Mouse (Mus musculus) adrenal gland, postnatal 4 days (tissue): ENCODE measurements around the gene Rab22a. TPM values are rescaled to one million over a fixed set of nuclear protein-coding genes. Genes with fewer than 3 reads are reported as not detected.
"Not testable (repeated sequence)": the region's sequence is repeated elsewhere in the genome, so short reads cannot be mapped to it uniquely, and the experiment has no call there.

Experiments used
- DNase-seq, 2 experiments: peaks; one replicate each; pipeline ENCODE4 v3.0.0; 2021 to 2022; ENCODE audit warnings: low spot score in 2 of 2, mixed read lengths in 2 of 2
- long read RNA-seq, 2 experiments: library from polyadenylated mRNA; stranded (forward); transcript quantifications; one replicate each; pipeline ENCODE4 v2.0.0; 2021
- total RNA-seq, 2 experiments: library from RNA; stranded (reverse); gene quantifications; 2 replicates each; pipeline ENCODE4 v1.2.3; 2021

The Rab22a gene
- total RNA-seq = 10 to 100 TPM; 34.6 to 35.0 TPM
- long read RNA-seq, experiment 1, full-length matches to known transcripts = 63 of 69 reads
- long read RNA-seq, experiment 1, partial matches to known transcripts = 2 of 69 reads
- long read RNA-seq, experiment 1, other reads (novel, unspliced or antisense) = 4 of 69 reads
- long read RNA-seq, experiment 2, full-length matches to known transcripts = 92 of 117 reads
- long read RNA-seq, experiment 2, partial matches to known transcripts = 3 of 117 reads
- long read RNA-seq, experiment 2, other reads (novel, unspliced or antisense) = 22 of 117 reads

DNA sequence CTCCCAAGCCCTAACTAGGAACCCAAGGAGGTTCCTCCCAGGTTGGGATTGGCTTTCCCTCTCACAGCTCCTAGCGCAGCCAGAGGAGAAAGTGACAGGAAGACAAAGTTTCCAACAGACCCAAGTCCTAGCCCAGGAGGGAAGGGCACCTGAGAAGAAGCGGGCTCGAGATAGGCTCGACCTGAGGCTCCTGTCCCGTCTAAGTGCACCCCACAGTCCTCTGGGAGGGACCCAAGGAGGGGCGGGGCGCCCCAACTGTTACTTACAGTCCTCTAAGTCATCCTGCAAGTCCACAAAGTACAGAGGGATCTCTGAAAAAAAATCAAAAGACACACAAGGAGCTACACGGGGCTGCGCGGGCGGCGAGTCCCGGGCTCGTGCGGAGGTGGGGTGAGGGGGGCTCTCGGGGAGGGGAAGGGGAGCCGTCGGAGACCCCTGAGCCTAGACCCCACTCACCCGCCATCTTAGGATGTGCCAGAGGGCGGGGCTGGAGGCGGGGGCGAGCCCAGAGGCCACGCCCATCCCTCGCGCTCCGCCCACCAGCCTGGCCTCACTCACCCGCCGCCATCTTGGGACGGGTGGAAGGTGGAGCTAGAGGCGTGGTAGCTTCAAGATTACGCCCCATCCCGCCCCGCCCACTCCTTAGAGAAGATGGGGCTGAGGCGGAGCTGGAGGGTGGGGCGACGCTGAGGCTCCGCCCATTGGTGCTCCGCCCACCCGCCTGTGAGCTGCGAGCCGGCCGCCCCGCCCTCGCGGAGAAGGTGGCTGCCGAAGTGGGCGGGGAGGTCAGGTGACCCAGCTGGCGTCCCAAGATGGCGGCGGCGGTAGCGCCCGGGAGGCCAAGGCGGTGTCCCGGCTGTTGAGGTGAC, at the start of gene Rab22a:
Gene Rab22a, plus strand, starts transcription at position 704 of the 869 bp plus-strand sequence.
- DNase-seq = peak; percentile 94 to 95

DNA sequence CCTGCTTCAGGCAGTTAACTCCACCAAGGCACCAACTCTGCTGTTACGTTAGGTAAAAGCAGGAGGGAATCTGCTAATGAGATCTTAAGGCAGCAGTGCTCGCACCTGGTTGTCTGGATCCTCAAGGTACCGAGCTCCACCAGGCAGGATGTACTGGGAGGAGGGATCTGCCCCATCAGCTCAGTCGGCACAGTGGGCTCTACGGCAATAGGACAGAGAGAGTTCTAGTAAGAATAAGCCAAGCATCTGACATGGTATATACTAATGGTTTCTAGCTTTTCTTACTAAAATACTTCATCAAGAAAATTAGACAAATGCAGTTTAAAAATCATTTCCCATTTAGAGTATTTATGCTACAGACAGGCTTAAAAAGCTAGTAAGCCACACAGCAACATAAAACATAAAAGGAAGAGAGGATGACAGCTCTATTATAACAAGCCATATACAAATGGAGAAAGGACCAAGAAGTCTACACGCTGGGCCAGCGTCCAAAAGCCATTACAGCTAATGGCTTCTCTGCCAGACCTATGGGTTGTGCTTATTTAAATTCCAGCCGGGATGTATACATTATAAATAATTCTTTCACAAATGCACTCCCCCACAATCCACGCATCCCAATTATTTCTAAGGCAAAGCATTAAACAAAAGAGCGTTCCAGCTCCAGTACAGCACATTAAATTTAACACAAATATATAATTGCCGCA, 44.0 kb upstream of the Rab22a start:
- no peak for DNase-seq

DNA sequence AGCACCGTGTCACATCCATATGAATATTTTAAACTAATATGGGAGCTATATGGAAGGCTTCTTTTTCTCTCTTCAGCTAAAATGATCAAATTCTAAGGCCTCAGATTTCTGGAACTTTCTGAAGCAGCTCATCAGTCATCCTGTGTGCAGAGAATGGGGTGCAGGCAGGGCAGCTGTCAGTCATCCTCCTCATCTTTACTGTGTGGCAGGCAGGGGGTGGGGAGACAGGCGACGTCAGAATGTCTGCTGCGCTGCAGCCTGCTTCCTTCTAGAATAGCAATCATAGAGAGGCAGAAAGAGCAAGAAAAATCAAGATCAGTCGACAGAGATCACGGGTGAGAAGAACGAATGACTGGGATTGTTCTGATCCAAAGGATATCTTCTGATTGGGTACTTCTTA, 43.4 kb upstream of the Rab22a start:
- DNase-seq = no peak

DNA sequence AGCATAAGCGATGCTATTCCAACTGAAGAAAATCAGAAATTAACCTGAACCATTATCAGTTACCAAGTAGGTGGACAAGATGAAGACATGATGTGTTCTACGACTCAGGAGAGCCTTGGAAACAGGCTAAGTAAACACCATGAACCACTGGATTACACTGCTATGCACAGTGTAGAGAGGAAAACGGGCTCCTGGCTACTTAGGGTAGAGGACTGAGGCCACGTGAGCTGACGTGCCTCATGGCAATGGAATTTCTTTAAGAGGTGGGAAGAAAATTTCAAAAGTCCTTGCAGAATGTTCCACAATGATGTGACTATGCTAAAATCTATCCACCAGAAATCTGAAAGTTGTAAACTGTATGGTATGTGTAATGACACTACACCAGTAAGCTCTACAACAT, 40.4 kb upstream of the Rab22a start:
- DNase-seq = no peak

DNA sequence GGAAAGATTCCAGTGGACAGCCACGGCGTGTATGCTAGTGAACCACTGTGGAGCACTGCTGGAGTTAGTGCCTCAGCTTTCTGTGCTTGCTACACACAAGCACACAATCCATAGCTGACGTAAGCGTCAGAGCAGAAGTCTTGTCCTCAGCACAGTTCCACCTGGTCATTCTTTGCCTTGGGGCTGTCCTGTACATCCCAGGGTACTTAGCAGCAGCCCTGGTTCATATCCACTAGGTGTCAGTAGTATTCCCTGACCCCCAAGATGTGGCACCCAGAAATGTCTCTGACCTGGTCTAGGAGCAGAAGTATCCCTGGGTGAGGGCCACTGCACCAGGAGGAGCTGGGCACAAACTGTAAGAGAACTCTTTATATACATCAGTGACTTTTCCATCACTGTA, 38.9 kb upstream of the Rab22a start:
- DNase-seq = no peak

DNA sequence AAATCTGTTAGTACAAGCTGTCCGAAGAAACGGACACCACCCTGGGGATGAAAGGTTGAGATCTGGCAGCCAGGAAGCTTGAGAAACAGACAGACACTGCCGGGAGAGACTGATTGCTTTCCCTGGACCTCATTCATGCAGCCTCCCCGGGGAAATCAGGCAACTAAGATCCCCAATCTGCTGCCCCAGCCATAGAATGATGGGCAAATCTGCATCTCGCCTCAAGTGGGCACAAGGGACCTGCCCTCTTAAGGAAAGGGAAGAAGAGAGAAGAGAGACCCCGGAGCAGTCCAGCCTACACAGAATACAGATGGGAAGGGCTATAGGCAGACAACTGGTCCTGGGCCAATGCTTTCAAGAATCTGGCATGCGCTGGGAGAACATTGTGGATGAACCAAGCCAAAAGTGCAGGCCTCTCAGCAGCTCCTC, 37.4 kb upstream of the Rab22a start:
- DNase-seq = no peak

DNA sequence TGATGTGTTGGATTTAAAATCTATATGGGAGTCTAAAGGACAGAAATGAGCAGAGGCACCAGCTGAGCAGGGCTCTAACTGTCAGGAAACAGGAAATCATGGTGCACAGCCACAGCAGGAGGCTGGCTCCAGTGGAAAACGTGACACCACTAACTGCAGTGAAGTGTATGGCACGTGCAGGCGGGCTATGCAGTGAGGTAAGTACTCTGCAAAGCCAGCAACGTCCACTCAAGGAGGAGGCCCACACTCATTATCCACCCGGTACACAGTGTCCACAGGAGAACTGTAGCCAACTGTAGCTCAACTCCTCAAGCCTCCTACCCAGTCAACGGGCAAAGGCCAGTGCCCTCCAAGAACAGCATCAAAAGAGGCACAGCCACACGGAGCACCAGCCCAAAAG, 34.9 kb upstream of the Rab22a start:
- no peak for DNase-seq

DNA sequence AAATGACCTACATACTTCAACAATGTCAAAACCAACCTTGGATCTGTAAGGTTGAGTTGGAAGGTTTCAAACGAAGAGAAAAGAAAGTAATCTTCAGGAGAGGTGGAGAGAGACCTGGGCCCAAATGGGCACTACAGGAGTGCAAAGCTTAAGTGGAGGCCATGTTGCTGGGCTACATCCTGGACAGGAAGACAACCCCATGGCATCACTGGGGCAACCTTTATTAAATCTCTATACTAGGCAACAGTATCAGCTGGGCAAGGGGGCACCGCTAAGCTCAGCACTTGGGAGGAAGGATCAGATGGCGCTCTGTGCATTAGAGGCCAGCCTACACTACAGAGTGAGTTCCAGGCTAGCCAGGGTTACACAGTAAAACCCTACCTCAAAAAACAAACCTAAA, 33.8 kb upstream of the Rab22a start:
- no peak for DNase-seq

DNA sequence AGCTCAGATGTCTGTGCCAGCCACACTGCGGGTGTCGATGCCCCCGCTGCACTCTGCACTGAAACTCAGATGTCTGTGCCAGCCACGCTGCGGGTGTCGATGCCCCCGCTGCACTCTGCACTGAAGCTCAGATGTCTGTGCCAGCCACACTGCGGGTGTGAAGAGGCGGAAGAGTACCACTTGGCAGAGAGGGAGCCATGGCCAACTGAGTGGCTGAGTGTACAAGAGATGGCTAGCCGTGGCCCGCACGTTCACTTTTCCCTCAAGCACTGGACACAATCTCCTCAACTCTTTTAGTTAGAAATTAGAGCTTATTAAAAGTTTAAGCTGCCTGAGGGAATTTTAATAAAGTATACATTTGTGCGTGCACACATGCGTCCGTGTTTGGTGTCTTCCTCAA, 25.5 kb upstream of the Rab22a start:
- not testable (repeated sequence) for DNase-seq

DNA sequence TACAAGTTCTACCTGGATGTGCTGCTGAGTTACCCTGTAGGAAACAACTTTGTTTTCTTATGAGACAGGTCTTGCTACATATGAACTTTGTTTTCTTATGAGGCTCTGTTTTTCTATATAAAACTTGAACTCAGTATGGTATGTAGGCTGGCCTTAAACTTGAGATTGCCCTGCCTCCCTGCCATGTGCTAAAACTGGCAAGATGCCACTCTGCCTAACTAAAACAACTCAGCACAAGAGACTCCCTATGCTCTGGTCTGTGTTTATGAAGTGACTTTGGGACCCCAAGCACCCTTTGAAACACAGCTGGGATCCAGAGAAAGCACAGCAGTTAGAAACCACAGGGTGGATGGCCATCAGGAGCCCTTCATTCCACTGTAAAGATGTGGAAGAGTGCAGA, 18.2 kb upstream of the Rab22a start:
- no peak for DNase-seq

DNA sequence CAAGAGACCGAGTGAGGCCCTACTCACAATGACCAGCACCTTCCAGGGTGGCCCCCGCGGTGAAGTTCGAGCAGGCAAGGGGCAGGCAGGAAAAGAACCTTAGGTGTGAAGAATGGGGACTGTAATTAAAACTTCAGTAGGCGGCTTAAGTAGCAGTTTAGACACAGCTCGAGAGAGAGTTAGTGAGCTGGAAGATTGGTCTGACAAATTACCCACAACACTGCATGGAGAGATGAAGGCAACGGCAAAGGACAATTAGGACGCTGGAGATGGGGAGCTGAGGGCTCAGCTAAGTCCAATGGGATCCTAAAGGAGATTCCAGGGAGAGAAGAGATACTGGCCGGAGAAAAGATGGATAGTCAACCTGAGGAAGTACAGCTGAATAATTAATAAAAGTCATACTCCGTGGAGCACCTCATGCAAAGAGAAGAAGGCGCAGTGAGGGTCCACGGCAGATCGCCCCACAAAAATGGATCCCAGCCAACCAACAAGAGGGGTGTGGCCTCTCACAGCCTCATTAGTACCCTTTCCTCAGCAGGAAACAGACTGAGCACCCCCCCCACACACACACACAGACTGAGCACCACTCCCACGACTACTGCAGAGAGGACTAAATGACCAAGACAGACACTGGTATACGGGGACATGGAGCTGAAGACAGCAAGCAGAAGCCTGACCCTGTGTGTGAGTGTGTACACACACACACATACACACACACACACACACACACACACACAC, 17.1 kb upstream of the Rab22a start:
- DNase-seq = no peak

DNA sequence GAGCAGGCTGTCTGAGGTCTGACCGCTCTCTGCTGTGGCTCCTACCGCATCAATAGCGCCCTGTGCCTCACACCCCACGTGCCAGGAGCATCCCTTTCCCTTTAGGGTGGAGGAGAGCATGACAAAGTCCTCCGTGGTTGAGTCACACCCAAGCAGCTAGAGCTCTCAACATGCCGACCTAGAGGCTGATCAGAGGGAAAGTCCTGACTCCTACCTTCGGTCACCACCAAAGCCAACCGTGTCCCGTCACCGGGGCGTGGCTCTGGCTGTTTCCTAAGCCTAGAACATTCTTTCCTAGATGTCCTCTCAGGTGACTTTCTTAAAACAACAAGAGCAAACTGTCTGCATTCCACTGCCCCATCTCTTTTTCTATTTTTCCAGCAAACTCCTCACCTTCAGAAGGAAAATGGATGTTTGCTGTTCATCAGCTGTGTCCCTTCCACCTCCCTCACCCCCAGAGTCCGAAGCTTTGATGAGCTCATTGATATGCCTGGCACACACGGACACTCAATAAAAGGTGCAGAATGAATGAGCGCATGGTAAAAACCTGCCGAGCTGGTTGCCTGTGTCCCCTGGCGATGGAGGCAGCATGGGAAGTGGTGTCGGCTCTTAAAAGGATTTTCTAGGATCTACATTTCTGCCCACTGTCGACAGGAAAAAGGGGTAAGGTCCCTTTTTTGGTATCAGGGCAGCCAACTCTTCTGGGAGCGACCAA, 12.2 kb upstream of the Rab22a start:
- DNase-seq = no peak

DNA sequence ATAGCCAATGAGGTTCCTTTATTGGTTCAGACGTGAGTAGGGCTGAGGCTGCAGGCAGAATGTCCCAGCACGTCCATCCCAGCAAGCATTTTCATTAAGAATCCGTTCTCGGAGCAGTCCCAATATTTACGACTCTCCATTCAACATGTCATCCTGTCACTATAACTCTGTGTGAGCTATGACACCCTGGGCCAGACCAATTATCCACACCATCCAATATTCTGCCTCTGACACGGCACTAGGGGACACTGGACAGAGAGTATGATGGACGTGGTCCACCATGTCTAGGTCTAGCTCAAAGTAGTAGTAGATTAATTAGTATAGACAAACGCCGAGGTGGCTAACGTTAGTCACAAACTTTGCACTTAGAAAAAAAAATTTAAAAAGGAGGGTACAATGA, 9.8 kb upstream of the Rab22a start:
- DNase-seq = no peak

DNA sequence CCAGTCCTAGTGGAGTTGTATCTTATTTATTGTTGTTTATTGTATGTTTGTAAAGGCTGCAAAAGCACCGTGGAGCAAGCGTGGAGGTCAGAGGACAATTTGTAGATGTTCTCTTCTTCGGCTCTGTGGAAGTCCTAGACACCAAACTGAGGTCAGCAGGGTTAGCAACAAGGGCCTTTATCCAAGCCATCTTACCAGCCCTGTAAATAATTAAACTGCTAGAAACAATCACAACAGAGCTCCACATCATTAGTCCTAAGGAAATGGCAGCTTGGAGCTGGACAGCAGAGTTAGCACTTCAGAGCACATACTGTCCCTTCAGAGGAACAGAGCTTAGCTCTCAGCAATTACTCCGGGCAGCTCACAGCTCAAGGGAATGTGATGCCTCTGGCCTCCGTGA, 6.0 kb upstream of the Rab22a start:
- no peak for DNase-seq

DNA sequence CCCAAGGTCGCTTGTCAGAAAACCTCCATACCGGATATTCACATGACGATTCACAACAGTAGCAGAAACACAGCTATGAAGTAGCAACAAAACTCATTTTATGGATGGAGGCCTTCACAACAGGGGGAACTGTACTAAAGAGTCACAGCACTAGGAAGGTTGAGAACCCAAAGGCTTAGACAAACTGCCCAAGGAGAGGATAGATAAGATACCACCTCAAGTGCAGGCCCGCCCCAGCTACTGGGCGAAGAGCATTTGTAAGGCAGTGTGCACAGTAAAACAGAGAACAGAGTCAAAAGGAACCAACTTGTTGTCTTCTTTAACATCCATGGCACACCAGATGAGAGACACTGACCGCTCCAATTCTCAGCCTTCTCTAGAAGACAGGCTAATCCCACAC, 1.8 kb upstream of the Rab22a start:
- no peak for DNase-seq

DNA sequence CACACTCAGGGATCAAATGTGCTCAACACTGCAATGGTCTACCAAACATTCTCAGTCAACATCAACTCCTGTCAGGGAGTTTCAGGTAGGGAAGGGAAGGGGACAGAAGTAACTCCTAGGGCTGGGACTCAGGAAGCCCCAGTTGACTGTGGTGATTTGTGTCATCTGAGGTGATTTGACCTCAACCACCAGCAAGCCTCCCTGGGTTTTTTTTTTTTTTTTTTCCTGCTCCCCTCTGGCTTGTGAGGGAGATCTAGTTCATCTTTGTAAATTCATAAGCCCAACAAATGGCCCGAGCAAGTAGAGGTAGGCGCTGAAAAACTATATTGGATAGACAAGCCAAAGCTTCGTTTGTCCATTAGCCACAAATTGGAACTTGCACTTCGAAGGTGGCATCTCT, 1.0 kb upstream of the Rab22a start:
- DNase-seq = no peak

DNA sequence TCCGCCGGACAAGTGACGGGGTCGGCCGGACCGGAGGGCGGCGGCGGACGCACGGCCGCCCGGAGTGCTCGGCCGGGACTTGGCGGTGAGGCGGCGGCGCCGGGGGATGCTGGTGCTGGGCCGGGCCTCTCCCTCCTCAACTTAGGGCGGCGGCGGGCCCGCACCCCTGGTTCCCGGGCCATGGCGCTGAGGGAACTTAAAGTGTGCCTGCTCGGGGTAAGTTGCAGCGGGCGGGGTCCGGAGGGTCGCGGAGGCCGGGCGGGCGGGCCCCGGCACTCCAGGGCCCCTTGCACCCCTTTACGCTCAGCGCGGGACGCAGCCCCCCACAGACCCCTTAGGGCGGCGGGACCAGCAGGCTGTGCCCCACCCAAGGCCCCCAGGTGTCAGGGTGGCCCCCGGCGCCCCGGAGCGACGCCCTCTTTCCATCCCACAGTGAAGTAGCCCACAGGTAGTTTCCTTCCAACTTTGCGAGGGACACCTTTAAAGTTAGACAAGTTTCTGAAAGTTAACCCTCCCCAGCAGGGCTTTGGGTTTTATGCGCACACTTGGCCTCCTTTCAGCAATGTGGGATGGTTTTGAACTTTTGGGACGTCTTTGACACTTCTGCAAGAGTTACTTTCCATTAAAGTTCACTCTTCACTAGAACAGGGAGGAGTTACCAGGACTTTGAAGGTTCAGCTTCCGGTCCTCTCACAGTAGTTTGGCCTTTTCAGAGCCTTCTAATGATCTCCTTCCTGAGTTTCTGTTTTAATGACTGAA, 545 bp downstream of the Rab22a start:
- no peak for DNase-seq

DNA sequence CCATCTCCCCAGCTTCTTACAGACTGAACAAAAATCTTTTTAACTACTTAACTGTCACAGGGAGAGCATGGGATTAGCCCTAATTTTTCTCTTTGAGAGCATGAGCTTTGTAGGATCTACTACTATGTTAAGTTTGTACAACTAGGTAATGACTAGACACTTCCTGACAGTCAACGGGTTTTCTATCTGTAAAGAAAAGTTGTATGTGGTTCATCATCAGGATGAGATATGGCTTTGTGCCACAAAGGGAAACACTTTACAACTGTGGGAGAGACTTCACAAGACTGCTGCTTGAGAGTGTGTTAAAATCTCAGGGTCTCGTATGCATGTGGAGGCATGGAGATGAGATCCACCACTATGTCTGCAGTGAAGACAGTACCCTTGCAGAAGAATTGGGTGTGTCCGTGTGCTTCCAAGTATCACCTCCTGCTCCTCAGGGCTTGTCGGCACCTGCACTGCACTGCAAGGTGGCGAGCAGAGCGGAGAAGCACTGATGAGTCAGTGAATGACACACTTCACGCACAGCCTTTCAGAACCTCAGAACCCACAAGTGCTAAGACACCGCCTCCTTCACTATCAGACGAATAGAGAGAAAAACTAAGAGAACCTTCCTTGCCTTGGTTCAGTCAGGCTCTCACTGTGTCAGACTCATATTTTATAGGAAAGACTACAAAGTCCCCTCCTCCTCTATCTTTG, 2.8 kb downstream of the Rab22a start:
- DNase-seq = no peak

DNA sequence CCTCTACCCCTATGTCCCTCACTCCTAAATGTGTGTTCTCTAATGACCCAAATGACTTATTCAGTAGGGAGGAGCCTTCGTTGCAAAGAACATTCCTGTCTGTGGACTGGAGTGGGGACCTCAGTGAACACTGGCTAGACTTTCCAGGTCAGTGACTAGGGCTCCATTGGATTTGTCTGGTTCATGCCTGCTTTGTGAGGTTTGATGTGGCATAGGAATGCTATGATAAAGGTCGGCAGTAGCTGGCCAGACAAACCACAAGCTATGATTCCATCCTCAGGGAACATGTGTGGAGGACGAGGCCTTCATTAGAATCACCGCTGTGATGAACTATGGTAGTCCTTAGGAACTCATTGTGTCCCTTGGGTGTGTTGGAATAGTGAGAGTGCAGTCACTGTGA, 5.2 kb downstream of the Rab22a start:
- DNase-seq = no peak
